Mouse (Mus musculus) C2C12 (cell line): Measurements from ENCODE around the gene Otop2.

ENCODE experiments used
- CEBPB ChIP-seq: IDR thresholded peaks from one replicate; pipeline ENCODE4 v1.6.1; 2011; ENCODE audit warnings: low read depth, mild to moderate bottlenecking, control low read depth, moderate library complexity
- CTCF ChIP-seq: IDR thresholded peaks from one replicate; pipeline ENCODE4 v1.5.1; 2011; ENCODE audit not compliant: control insufficient read depth, insufficient read depth, insufficient read length
- FOSL1 ChIP-seq: IDR thresholded peaks from one replicate; pipeline ENCODE4 v1.8.0; 2011; ENCODE audit warnings: mild to moderate bottlenecking, low read length; ENCODE audit not compliant: poor library complexity, insufficient read depth, severe bottlenecking
- MAX ChIP-seq: IDR thresholded peaks from one replicate; pipeline ENCODE4 v1.6.1; 2011; ENCODE audit warnings: mild to moderate bottlenecking, control low read depth
- MYOD1 ChIP-seq: IDR thresholded peaks from one replicate; pipeline ENCODE4 v1.6.1; 2011; ENCODE audit warnings: low read depth; ENCODE audit not compliant: control insufficient read depth, insufficient read length
- MYOG ChIP-seq: IDR thresholded peaks from one replicate; pipeline ENCODE4 v1.6.1; 2011; ENCODE audit not compliant: control insufficient read depth, insufficient read length; ENCODE audit errors: extremely low read depth
- USF1 ChIP-seq: IDR thresholded peaks from one replicate; pipeline ENCODE4 v1.6.1; 2011; ENCODE audit warnings: low read depth, mild to moderate bottlenecking, control low read depth, moderate library complexity

GRCm38 (mm10) chr11:115265771-115266399 lies 41.1 kb upstream of the Otop2 start:
- TF ChIP-seq USF1 (no peak), CTCF (no peak), MAX (no peak), MYOD1 (no peak), FOSL1 (no peak), CEBPB (no peak), MYOG (no peak)
